Mouse (Mus musculus) forelimb bud, embryonic 11.5 days (tissue): ENCODE measurements around the gene 1700028P14Rik.
"Not testable (repeated sequence)": the region's sequence is repeated elsewhere in the genome, so short reads cannot be mapped to it uniquely, and the experiment has no call there.

Experiments used
- DNase-seq: peaks from one replicate; pipeline ENCODE4 v3.0.0-alpha.2; 2012; ENCODE audit warnings: low read depth, low spot score

The 1700028P14Rik gene

DNA sequence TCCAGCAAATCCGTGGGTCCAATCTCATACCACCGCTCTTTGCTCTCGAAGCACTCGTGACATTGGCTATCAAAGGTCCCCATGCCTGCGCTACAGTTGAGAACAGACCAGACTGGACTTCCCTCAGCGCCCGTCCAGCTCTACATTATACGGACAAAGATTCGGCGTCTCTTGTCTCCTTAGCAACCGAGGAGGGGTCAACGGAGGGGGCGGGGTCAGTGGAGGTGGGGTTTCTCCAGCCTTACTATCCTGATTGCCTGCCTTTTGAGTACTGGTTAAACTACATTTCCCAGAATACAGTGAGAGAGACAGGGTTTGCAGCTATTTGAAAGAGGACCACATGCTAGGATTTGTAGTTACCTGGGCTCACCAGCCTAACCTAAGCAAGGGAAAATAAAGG, at the start of gene 1700028P14Rik:
TSS of gene 1700028P14Rik (minus strand) at position 169 of the 400 bp plus-strand sequence.
- peak; percentile 58 for DNase-seq

DNA sequence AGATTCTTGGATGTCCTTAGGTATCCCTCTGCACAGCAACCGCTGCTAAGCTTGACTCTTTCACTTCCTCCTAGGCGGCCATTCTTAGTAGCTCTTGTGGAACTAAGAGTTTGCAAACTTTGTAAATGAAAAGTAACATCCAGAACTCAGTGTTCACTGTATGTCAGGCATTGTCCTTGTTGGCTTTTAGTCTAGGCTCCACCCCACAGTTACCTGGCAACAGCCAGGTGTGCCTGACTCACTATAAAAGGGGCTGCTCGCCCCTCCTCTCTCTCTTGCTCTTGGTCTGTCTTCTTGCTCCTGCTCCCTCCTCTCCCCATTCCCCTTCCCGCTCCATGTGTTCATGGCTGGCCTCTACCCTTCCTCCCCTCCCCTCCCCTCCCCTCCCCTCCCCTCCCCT, 46.5 kb upstream of the 1700028P14Rik start:
- DNase-seq, result no peak

DNA sequence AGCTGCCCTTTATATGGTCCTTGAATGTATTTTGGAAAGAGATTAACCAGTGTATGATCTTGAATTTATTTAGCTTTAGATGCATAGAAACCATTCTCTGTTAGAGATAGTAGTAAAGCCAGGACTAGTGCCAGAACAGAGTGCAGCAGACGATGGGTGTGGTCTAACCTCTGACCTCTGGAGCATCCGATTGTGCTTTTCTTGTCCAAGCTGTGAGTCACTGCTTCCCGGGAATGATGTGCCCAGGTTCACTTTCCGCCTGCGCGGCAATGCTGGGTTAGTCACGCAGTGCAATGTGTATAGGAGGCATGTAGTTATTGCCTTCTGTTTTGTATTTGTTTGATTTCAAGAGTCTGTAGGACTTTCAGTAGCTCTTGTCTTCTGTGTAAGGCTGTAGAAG, 45.8 kb upstream of the 1700028P14Rik start:
- DNase-seq, result no peak

DNA sequence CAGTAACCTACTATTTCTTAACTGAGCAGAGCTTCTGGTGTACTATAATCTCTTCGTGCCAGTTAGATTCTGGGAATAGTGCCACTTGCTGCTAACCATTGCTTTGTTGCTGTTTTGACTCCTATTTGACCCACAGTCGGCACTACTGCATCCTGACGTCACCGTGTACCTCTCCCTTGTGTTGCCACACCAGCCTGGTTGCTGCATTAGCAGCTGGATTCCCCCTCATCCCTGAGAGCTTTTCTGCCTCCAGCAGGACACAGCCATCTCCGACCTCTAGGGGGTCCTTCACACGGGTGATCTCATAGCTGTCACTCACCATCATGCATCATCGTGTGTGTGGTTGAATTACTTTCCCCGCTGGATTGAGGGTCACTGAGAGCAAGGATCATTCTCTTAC, 45.2 kb upstream of the 1700028P14Rik start:
- DNase-seq, result no peak

- no peak for DNase-seq
Measured at GRCm38 (mm10) chr19:23694344-23694743, 41.7 kb upstream of the 1700028P14Rik start.

DNA sequence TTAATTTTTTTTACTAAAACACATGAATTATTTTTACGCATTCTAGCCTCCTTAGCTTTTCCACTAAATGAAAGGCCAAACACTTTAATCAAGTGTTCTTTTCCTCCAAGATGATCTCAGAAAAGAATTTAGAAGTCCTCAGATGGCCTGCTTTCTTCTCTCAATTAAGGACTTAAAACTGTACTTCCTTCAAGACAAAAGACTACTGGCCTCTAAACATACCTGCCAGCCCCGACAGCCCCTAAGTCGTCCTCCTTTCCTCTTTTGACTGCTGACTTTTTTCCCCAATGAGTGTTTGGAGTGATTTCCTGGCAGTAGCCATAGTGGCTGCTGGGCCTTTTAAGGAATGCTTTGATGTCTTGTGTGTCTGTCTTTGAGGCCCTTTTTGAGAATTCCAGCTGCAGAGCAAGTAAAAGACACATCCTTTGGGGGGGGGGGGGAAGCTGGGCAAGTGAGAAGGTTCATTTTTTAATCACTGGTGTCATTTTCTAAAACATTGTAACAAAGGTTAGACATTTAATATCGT, 35.9 kb upstream of the 1700028P14Rik start:
- DNase-seq, result peak; percentile 38

DNA sequence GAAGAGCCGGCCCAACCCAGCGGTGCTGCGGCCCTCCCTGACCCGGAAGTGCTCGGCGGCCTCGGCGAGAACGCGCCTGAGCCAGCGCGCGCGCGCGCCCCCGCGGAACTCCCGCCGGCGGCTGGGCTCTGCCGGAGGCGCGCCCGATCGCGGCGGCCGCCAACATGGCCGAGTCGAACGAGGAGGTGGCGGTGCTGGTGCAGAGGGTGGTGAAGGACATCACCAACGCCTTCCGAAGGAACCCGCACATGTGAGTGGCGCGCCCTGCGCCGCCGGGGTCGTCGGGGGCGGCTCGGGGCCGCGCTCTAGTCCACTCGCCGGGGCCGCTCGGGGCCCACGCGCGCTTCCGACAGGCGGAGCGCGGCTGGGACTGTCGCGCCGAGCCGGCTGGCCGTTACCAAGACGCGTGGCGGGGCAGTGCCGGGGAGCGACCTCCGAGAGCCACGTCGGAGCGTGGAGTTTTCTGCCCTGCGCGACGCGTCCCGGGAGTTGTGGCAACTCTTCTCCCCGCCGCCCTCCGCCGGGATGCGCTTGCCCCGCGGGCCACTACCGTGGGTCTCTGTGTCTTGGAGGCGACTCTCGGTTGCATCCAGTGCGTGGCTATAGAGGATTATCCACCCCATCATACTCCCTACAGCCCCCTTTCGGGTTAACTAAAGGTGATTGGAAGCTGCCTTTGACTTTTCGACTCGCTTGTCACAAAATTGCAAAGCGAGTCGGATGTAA, 34.8 kb upstream of the 1700028P14Rik start, which contains the start of gene Ptar1:
TSS of gene Ptar1 (plus strand) at position 134 of the 726 bp plus-strand sequence.
- DNase-seq, result peak; percentile 89

DNA sequence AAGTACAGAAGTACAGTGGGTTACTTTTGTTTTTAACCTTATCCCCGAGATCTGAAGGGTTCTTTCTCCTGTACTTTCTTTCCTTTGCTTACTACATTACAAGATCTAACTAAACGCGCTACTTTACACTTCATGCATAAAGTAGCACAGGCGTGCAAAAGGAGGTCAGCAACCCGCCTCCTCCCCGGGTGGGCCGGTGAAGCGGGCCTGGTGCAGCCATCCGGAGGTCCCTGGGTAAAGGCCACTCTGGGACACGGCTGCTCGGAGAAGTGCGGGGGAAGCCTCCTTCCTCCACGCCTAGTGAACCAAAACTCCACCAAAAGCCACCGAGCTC, 34.3 kb upstream of the 1700028P14Rik start:
- no peak for DNase-seq

DNA sequence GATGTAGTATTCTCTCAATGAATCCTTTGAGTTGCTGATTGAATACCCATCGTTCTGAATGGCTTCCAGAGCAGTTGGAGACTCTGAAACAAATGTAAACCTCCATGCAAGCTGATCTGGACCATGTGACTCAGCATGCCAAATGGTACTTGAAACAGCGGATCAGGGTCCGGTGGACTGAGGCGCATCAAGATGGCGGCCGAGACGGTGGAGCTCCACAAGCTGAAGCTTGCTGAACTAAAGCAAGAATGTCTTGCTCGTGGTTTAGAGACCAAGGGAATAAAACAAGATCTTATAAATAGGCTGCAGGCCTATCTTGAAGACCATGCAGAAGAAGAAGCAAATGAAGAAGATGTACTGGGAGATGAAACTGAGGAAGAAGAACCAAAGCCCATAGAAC, 23.0 kb upstream of the 1700028P14Rik start:
- DNase-seq, result not testable (repeated sequence)

GRCm38 (mm10) chr19:23673021-23673420, 20.4 kb upstream of the 1700028P14Rik start:
- no peak for DNase-seq

- no peak for DNase-seq
Measured at GRCm38 (mm10) chr19:23668142-23668655, 15.6 kb upstream of the 1700028P14Rik start.

DNA sequence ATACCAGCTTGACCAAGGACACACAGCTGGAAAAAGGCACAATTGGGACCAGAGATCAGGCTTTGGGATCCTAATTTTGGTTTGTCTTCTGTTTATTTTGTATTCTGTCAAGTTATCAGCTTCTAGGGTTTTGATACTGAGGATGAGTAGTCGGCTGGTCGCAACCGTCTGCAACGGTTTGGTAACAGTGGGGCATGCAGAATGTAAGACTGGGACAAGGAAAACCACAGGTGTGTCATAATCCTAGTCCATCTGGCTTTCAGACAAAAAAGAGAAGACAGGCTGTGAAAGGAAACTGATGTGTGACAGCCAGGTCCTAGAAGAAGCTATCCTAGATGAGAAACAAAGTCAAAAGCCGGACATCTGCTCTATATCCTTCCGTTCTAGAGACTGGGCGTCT, 11.5 kb upstream of the 1700028P14Rik start:
- DNase-seq, result no peak

GRCm38 (mm10) chr19:23658350-23658749, 5.7 kb upstream of the 1700028P14Rik start:
- DNase-seq, result no peak

GRCm38 (mm10) chr19:23657261-23657932, 4.8 kb upstream of the 1700028P14Rik start:
- DNase-seq, result no peak

DNA sequence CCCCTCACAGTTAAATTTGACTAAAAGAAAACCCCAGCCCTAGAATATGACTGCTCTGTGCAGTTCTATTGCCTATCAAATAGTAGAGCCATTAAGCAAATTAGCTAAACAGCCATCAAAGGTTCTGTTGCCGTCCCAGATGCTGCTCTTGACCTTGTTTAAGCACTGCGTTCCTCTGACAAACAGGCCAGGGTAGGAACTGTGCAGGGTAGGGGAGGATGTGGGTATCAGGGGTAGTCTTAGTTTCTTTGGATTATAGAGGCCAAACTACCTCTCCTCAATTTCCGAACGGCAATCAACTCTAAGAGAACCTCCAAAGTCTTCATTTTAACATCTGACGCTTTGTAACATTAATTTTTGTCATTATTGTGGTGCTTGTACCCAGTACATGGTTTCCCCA, 542 bp upstream of the 1700028P14Rik start:
- no peak for DNase-seq

- no peak for DNase-seq
Measured at GRCm38 (mm10) chr19:23647308-23647707, 5.3 kb downstream of the 1700028P14Rik start.

- no peak for DNase-seq
Measured at GRCm38 (mm10) chr19:23645347-23645746, 7.3 kb downstream of the 1700028P14Rik start.

GRCm38 (mm10) chr19:23643819-23644218, 8.8 kb downstream of the 1700028P14Rik start:
- no peak for DNase-seq

GRCm38 (mm10) chr19:23636786-23637185, 15.8 kb downstream of the 1700028P14Rik start:
- no peak for DNase-seq

- DNase-seq, result no peak
Measured at GRCm38 (mm10) chr19:23631611-23632492, 20.8 kb downstream of the 1700028P14Rik start.

GRCm38 (mm10) chr19:23614268-23614667, 38.3 kb downstream of the 1700028P14Rik start:
- no peak for DNase-seq

GRCm38 (mm10) chr19:23609724-23610123, 42.9 kb downstream of the 1700028P14Rik start:
- DNase-seq, result no peak
